In genomic region chrX:74108747-74109146, GRCm38 (mm10) we compare ENCODE assay signal across 29 mouse cellular contexts. TPM values are rescaled to one million over a fixed set of nuclear protein-coding genes. Genes with fewer than 3 reads are reported as not detected.
DNase-seq lines count a peak whose midpoint lies in the region; ATAC-seq lines count a peak whose summit lies in the region.
"Had no signal": no experiment of that assay in that cellular context is flagged by ENCODE, and none has a peak within 500 bp of the region (broad histone marks: within the 10 kb centered on the region; RNA-seq: fewer than 3 reads in every experiment).

No protein-coding gene starts in this region.

- peak; percentile 84 for DNase-seq in heart, adult 11 months
- no peak for DNase-seq in heart, embryonic 10.5 days (ENCODE audit: low spot score)
- DNase-seq in brain, adult 2 months (ENCODE audit: low read depth, low spot score) = peak; percentile 19
- DNase-seq in heart, postnatal 36 days = peak; percentile 10 to 13
- DNase-seq: adrenal gland, postnatal 14 days; cerebellum, adult 18-20 months; cerebellum, postnatal 14 days; embryo, embryonic 11 days; gastrocnemius, postnatal 36 days; kidney, adult 8-10 months had no signal

- intact Hi-C loops in heart, postnatal 36 days (cut with DNase I) = no loop called here

- no peak overlapping the region for H3K9ac ChIP-seq in heart, embryonic 12.5 days
- H3K9ac ChIP-seq in heart, embryonic 16.5 days (ENCODE audit: low read length) = no peak overlapping the region
- no peak overlapping the region for H3K9ac ChIP-seq in forebrain, embryonic 13.5 days
- H3K9ac ChIP-seq: embryonic facial prominence, embryonic 15.5 days; forebrain, embryonic 15.5 days; hindbrain, embryonic 12.5 days had no signal

- no peak for ATAC-seq in heart, embryonic 12.5 days (ENCODE audit: insufficient number of reproducible peaks, low FRiP score)
- no peak for ATAC-seq in heart, embryonic 16.5 days (replicated peaks; ENCODE audit: extremely low read depth, insufficient read depth, low FRiP score)
- ATAC-seq in forebrain, embryonic 13.5 days = no peak
- ATAC-seq: activated CD4-positive, CD25-positive, alpha-beta regulatory T cell, adult 4 months; forebrain, embryonic 15.5 days; hindbrain, embryonic 16.5 days; inflammation-experienced regulatory T-cells, adult 6 months; intestine, postnatal 0 days; Patski had no signal

- H3K36me3 ChIP-seq in heart, embryonic 12.5 days = no peaks in the 10 kb centered on the region
- no peaks in the 10 kb centered on the region for H3K36me3 ChIP-seq in heart, embryonic 16.5 days (ENCODE audit: control insufficient read depth, insufficient read depth)
- no peaks in the 10 kb centered on the region for H3K36me3 ChIP-seq in heart, embryonic 10.5 days
- no peaks in the 10 kb centered on the region for H3K36me3 ChIP-seq in forebrain, embryonic 13.5 days (ENCODE audit: poor library complexity, severe bottlenecking)
- H3K36me3 ChIP-seq: embryonic facial prominence, embryonic 15.5 days; forebrain, embryonic 10.5 days; forebrain, embryonic 15.5 days; hindbrain, embryonic 12.5 days had no signal

- no peaks in the 10 kb centered on the region for H3K27me3 ChIP-seq in heart, embryonic 12.5 days (replicated peaks)
- H3K27me3 ChIP-seq in heart, embryonic 16.5 days (ENCODE audit: control insufficient read depth, insufficient read depth, low read length) = no peaks in the 10 kb centered on the region
- H3K27me3 ChIP-seq in heart, embryonic 10.5 days (ENCODE audit: insufficient read depth, poor library complexity, severe bottlenecking) = 0 out of 2 replicates have a peak, but pooled peaks cover 7% of the 10 kb centered on the region
- no peaks in the 10 kb centered on the region for H3K27me3 ChIP-seq in forebrain, embryonic 13.5 days
- H3K27me3 ChIP-seq: CH12.LX; embryonic facial prominence, embryonic 15.5 days; forebrain, embryonic 15.5 days; hindbrain, embryonic 12.5 days had no signal

- H3K9me3 ChIP-seq in heart, embryonic 12.5 days (replicated peaks) = no peaks in the 10 kb centered on the region
- H3K9me3 ChIP-seq in heart, embryonic 16.5 days (replicated peaks; ENCODE audit: control insufficient read depth, low read length) = no peaks in the 10 kb centered on the region
- H3K9me3 ChIP-seq in heart, embryonic 10.5 days = no peaks in the 10 kb centered on the region
- H3K9me3 ChIP-seq in forebrain, embryonic 13.5 days (replicated peaks) = no peaks in the 10 kb centered on the region
- H3K9me3 ChIP-seq: embryonic facial prominence, embryonic 15.5 days; forebrain, embryonic 10.5 days; forebrain, embryonic 15.5 days; hindbrain, embryonic 12.5 days had no signal

- H3K27ac ChIP-seq in heart, embryonic 12.5 days (ENCODE audit: poor library complexity, severe bottlenecking) = no peak overlapping the region
- H3K27ac ChIP-seq in heart, embryonic 16.5 days (ENCODE audit: low read length) = 0 out of 2 replicates have a peak overlapping the region, but pooled peaks have one; percentile 2
- no peak overlapping the region for H3K27ac ChIP-seq in heart, embryonic 10.5 days
- no peak overlapping the region for H3K27ac ChIP-seq in forebrain, embryonic 13.5 days
- H3K27ac ChIP-seq: embryonic facial prominence, embryonic 15.5 days; forebrain, embryonic 10.5 days; forebrain, embryonic 15.5 days; heart, adult 2 months; hindbrain, embryonic 12.5 days had no signal

- H3K4me2 ChIP-seq in heart, embryonic 12.5 days = no peak overlapping the region
- no peak overlapping the region for H3K4me2 ChIP-seq in heart, embryonic 16.5 days (ENCODE audit: low read depth, low read length)
- no peak overlapping the region for H3K4me2 ChIP-seq in forebrain, embryonic 13.5 days
- H3K4me2 ChIP-seq: embryonic facial prominence, embryonic 15.5 days; forebrain, embryonic 15.5 days; hindbrain, embryonic 12.5 days had no signal

- no peaks in the 10 kb centered on the region for H3K4me1 ChIP-seq in heart, embryonic 12.5 days (replicated peaks)
- H3K4me1 ChIP-seq in heart, embryonic 16.5 days (ENCODE audit: control insufficient read depth, insufficient read depth, low read length) = 0 out of 2 replicates have a peak, but pooled peaks cover 3% of the 10 kb centered on the region
- no peaks in the 10 kb centered on the region for H3K4me1 ChIP-seq in heart, embryonic 10.5 days
- H3K4me1 ChIP-seq in forebrain, embryonic 13.5 days = no peaks in the 10 kb centered on the region
- H3K4me1 ChIP-seq: embryonic facial prominence, embryonic 15.5 days; forebrain, embryonic 10.5 days; forebrain, embryonic 15.5 days; hindbrain, embryonic 12.5 days had no signal

- WGBS in heart, embryonic 12.5 days = 28% methylated on average over 3 of the region's 3 CpGs
- 16% methylated on average over 3 of the region's 3 CpGs for WGBS in heart, embryonic 16.5 days
- WGBS in heart, embryonic 10.5 days = 41% methylated on average over 3 of the region's 3 CpGs
- 48% methylated on average over 3 of the region's 3 CpGs for WGBS in forebrain, embryonic 13.5 days

- H3K4me3 ChIP-seq in heart, embryonic 12.5 days = no peak overlapping the region
- H3K4me3 ChIP-seq in heart, embryonic 16.5 days (ENCODE audit: low read length) = no peak overlapping the region
- H3K4me3 ChIP-seq in heart, embryonic 10.5 days = no peak overlapping the region
- no peak overlapping the region for H3K4me3 ChIP-seq in forebrain, embryonic 13.5 days
- H3K4me3 ChIP-seq: embryonic facial prominence, embryonic 15.5 days; erythroblast, embryonic 14.5 days; forebrain, embryonic 10.5 days; forebrain, embryonic 15.5 days; heart, adult 2 months; hindbrain, embryonic 12.5 days had no signal

RNA-seq across cellular contexts. Expression of gene Opn1mw, which starts 18.5 kb away (rescaled TPM):
- polyA plus RNA-seq in heart, embryonic 12.5 days (2016; fragmentation: Nextera tagmentation; extraction: Ambion mirVana) = not detected in 2 replicates
- polyA plus RNA-seq in heart, embryonic 16.5 days (2015; fragmentation: Nextera tagmentation; extraction: Ambion mirVana) = not detected in 2 replicates
- not detected in 2 replicates for polyA plus RNA-seq in heart, embryonic 10.5 days (2016; fragmentation: Nextera tagmentation; extraction: Ambion mirVana)
- total RNA-seq in heart, postnatal 36 days (2021) = not detected
- polyA plus RNA-seq in forebrain, embryonic 13.5 days (2015; fragmentation: Nextera tagmentation; extraction: Ambion mirVana) = not detected in 2 replicates
- total RNA-seq: adrenal gland, adult 18-20 months; adrenal gland, postnatal 14 days; CH12.LX; common myeloid progenitor, adult 5-6 weeks; gastrocnemius, postnatal 36 days; heart, adult 2 months; heart, postnatal 14 days had no signal
- polyA plus RNA-seq: activated CD4-positive, CD25-positive, alpha-beta regulatory T cell, adult 4 months; embryonic facial prominence, embryonic 11.5 days; embryonic facial prominence, embryonic 15.5 days; erythroblast, embryonic 14.5 days; forebrain, embryonic 10.5 days; forebrain, embryonic 15.5 days; heart, adult 2 months; hindbrain, embryonic 12.5 days; hindbrain, embryonic 16.5 days; inflammation-experienced regulatory T-cells, adult 6 months; intestine, postnatal 0 days had no signal

RNA-seq across cellular contexts. Expression of gene Mecp2, which starts 26.4 kb away (rescaled TPM):
- 12.0 and 14.0 TPM in 2 replicates for polyA plus RNA-seq in heart, embryonic 12.5 days (2016; fragmentation: Nextera tagmentation; extraction: Ambion mirVana)
- 11.3 and 11.5 TPM in 2 replicates for polyA plus RNA-seq in heart, embryonic 16.5 days (2015; fragmentation: Nextera tagmentation; extraction: Ambion mirVana)
- 11.3 and 13.1 TPM in 2 replicates for polyA plus RNA-seq in heart, embryonic 10.5 days (2016; fragmentation: Nextera tagmentation; extraction: Ambion mirVana)
- 10 to 100 TPM; 30.5 to 36.2 TPM for total RNA-seq in heart, postnatal 36 days (2021)
- polyA plus RNA-seq in forebrain, embryonic 13.5 days (2015; fragmentation: Nextera tagmentation; extraction: Ambion mirVana) = 17.7 and 18.3 TPM in 2 replicates

RNA-seq across cellular contexts. Expression of gene Tex28, which starts 58.9 kb away (rescaled TPM):
- not detected in 2 replicates for polyA plus RNA-seq in heart, embryonic 12.5 days (2016; fragmentation: Nextera tagmentation; extraction: Ambion mirVana)
- not detected in 2 replicates for polyA plus RNA-seq in heart, embryonic 16.5 days (2015; fragmentation: Nextera tagmentation; extraction: Ambion mirVana)
- polyA plus RNA-seq in heart, embryonic 10.5 days (2016; fragmentation: Nextera tagmentation; extraction: Ambion mirVana) = not detected in 2 replicates
- not detected for total RNA-seq in heart, postnatal 36 days (2021)
- not detected in 2 replicates for polyA plus RNA-seq in forebrain, embryonic 13.5 days (2015; fragmentation: Nextera tagmentation; extraction: Ambion mirVana)
- total RNA-seq: adrenal gland, adult 18-20 months; adrenal gland, postnatal 14 days; CH12.LX; common myeloid progenitor, adult 5-6 weeks; gastrocnemius, postnatal 36 days; heart, adult 2 months; heart, postnatal 14 days had no signal
- polyA plus RNA-seq: activated CD4-positive, CD25-positive, alpha-beta regulatory T cell, adult 4 months; embryonic facial prominence, embryonic 11.5 days; embryonic facial prominence, embryonic 15.5 days; erythroblast, embryonic 14.5 days; forebrain, embryonic 10.5 days; forebrain, embryonic 15.5 days; heart, adult 2 months; hindbrain, embryonic 12.5 days; hindbrain, embryonic 16.5 days; inflammation-experienced regulatory T-cells, adult 6 months; intestine, postnatal 0 days; Patski had no signal
